Mouse (Mus musculus): ENCODE measurements around the gene Pink1.

Pink1 gene

GRCm38 (mm10) chr4:138313021-138313420 is 13.1 kb downstream of the Pink1 start:
- in situ Hi-C loops (cut with MboI) = no loop called here

GRCm38 (mm10) chr4:138312105-138312504 is 14.0 kb downstream of the Pink1 start:
- in situ Hi-C loops (cut with MboI) = no loop called here

GRCm38 (mm10) chr4:138311595-138311994 is 14.5 kb downstream of the Pink1 start:
- in situ Hi-C loops (cut with MboI) = no loop called here

- in situ Hi-C loops (cut with MboI) = no loop called here
Observed at GRCm38 (mm10) chr4:138310311-138310910, 15.7 kb downstream of the Pink1 start.

DNA sequence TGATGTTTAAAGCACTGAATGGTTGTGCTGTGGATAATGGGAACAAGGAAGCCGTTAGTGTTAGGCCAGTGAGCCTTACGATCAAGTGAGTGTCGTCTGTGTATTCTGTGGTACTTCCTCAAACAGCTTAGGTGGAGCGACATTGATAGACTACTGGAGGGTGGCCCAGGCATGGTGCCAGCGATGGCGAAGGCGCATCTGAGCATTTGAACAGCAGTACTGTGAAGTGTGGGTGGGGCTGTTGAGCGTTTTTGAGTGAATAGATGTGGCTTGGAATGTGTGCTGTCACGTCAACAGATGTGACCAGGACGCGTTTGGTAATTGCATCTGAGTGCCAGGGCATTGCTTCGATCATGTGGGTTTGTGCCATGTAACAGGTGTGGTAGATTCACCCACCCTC is 18.4 kb downstream of the Pink1 start:
- in situ Hi-C loops (cut with MboI) = no loop called here

DNA sequence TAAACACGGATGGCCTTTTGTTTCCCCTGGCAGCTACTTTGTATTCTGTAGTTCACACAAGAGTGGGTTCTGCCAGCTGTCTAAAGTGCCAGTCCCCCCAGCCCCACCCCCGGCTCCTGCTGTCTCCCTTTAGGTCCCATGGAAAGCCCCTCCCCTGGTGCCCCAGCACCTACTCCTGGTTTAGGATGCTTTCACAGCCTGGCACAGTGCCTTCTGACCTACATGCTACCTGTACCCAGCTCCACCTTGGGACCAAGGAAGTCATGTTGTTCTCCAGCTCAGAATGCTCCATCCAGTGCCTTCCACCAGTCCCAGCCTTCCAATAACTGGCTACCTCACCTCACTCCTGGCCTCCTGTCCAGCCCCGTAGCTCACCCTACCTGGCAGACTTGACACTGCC is 19.1 kb downstream of the Pink1 start:
- in situ Hi-C loops (cut with MboI) = no loop called here

- in situ Hi-C loops (cut with MboI) = no loop called here
Observed at GRCm38 (mm10) chr4:138304340-138305104, 21.6 kb downstream of the Pink1 start, which contains the start of gene Ddost. Gene Ddost (plus strand): TSS chr4:138304730.

DNA sequence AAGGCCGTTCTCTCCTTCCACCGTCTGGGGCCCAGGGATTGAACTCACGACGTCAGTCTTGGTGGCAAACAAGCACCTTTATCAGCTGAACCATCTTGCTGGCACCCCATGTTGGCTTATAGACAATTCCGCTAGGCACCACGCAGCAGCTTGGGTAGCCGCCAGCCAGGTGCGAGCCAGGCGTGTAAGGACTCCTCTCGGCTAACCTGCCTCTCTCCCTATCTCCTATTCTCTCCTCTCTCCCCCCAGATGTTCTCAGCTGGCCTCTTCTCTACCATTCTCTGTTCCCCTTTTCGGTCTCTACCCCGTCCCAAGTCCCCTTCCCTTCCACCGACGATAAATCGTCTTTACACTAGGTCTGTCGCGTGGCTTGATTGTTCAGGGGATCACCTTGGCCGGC is 22.4 kb downstream of the Pink1 start:
- in situ Hi-C loops (cut with MboI) = no loop called here

DNA sequence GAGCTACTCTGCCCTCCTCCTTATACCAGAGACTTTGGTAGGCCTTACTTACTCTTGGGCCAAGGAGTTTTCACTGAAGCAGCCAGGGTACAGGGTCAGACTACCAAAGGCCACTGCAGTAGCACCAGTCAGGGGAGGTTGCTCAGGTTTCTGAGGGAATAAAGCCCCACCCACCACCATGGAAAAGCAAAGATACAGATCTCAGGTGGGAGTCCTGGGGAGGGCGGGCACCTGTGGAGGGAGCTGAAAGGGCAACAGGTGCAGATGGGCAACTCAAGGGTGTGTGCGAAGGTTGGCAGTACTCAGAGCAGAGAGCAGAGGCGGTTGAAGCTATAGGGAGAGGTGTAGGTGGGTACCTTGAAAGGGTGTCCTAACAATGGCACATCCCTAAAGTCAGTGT is 23.1 kb downstream of the Pink1 start:
- in situ Hi-C loops (cut with MboI) = no loop called here

DNA sequence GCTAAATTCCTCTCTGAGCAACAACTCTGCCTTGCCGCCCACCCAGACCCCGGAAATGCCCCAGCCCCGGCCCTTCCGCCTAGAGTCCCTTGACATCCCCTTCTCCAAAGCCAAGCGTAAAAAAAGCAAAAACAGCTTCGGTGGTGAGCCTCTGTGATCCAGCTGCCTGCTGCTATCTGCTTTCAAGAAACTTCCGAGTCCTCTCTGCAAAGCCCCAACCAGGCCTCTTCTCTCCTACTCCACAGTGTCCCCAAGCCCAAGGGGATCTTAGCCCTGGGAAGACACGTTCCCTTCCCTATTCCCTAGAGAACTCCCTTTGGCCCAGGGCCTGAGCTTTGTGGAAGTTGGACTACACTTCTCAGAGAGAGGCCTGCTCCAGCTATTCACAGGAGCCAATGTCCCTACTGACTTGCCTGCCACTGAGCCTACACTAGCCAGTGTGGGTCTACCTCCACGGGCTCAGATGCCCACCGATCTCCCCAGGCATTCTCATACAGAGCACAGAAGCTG is 24.8 kb downstream of the Pink1 start:
- in situ Hi-C loops (cut with MboI) = no loop called here

DNA sequence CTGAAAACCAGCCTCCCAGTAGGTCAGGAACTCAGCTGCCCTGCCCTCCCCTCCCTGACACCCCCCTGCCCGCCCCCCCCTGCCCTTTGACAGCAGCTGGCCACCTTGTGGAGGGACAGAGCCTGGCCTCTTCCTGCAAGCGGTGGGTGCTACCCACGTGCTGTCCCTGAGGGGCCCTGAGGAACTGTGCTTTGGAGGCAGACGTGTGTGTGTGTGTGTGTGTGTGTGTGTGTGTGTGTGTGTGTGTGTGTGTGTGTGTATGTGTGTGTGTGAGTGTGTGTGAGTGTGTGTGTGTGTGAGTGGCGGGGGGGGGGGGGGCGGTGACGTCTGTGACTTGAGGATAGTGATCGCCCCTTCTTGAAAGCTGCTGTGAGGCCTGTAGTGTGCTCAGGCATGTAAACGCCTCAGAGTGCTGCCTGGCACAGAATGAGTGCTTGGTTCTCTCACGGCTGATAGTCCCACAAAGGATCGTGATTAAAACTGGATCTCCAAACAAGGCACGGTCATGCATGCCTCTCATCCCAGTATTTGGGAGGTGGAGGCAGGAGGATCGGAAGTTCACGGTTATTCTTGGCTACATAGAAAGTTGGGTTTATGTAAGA is 32.1 kb downstream of the Pink1 start:
- in situ Hi-C loops (cut with MboI) = no loop called here

DNA sequence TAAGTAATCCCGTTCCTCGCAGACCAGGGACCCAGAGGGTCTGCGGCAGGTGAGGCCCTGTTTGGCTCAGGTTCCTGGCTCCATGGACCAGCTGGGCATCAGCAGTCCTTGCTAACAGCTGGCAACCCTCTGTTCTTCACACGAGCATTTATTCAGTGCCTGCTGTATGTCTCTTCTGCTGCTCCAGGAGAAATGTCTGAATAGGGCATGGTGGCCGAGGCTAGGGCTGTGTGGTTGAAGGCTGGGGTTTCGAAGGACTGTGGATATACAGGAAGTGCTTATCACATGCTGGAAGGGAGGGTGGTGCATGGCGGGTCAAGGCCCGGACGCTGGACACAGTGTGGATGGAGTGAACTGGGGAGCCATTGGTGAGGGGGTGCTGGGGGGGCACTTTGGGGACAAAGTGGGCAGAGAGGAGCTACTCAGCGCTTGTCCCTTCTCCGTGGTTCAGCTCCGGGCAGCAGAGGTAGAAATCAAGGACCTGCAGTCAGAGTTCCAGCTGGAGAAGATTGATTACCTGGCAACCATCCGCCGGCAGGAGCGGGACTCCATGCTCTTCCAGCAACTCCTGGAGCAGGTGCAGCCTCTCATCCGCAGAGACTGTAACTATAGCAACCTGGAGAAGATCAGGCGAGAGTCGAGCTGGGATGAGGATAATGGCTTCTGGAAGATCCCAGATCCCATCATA is 32.7 kb downstream of the Pink1 start:
- in situ Hi-C loops (cut with MboI) = no loop called here

DNA sequence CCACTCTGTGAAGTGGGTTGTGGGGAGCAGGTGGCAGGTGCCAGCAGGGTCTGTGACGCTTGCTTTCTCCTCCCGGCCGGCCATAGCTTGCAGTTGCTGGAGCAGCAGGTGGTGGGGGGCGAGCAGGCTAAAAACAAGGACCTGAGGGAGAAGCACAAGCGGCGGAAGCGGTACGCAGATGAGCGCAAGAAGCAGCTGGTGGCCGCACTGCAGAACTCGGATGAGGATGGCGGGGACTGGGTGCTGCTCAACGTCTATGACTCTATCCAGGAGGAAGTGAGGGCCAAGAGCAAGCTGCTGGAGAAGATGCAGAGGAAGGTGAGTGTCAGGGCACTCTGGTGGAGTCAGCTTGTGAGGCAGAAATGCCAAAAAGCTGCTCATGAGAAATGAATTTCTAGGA is 34.1 kb downstream of the Pink1 start:
- in situ Hi-C loops (cut with MboI) = no loop called here

GRCm38 (mm10) chr4:138288691-138289090 is 37.4 kb downstream of the Pink1 start:
- in situ Hi-C loops (cut with MboI) = no loop called here

- in situ Hi-C loops (cut with MboI) = no loop called here
Observed at GRCm38 (mm10) chr4:138286411-138286810, 39.7 kb downstream of the Pink1 start.

GRCm38 (mm10) chr4:138282834-138283233 is 43.3 kb downstream of the Pink1 start:
- in situ Hi-C loops (cut with MboI) = no loop called here

- in situ Hi-C loops (cut with MboI) = no loop called here
Observed at GRCm38 (mm10) chr4:138278346-138278745, 47.8 kb downstream of the Pink1 start.

DNA sequence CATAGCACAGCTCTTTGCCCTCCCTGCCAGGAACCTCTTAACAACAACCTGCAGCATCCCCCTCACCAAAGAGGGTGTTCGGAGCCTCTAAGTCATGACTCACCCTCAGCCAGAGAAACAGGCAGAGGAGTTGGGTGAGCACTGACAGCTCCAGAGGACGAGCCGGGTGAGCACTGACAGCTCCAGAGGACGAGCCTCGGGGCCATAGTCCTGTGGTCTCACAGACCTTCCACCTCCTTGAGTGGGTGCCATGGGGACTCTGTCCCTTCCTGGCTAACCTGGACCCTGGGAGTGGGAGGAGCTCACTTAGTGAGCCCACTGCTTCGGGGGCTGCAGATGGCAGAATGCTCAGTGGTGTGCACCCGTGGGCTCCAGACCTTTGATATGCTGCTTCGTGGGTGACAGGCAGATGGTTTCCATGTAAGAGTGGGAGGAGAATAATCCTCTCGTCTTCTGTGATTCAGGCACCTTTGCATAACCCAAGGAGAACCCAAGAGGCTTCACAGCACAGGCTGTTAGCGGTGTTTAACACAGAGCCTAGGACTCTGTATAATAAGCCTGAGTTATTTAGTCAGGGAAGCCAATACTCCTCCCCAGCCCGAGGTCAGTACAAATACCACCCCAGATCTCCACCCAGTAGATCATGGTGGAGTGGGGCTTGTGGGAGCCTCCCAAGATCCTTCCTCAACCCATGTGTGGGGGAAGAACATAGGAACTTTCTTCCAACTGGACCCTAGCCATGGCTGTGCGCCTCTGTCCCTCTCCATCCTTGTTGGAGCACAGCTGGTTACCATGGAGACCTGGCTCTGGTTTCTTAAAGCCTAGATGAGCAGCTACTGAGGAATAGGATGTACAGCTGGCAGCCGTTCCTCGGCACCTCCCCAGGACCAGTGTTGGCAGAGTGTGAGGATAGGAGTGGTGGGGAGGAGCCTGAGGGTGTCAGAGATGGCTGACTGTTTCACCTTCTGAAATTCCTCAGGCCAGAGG is 53.8 kb downstream of the Pink1 start:
- in situ Hi-C loops (cut with MboI) = no loop called here

- in situ Hi-C loops (cut with MboI) = no loop called here
Observed at GRCm38 (mm10) chr4:138267869-138268268, 58.2 kb downstream of the Pink1 start.
